ENCODE assay signal across 7 mouse cellular contexts in the genomic region with DNA sequence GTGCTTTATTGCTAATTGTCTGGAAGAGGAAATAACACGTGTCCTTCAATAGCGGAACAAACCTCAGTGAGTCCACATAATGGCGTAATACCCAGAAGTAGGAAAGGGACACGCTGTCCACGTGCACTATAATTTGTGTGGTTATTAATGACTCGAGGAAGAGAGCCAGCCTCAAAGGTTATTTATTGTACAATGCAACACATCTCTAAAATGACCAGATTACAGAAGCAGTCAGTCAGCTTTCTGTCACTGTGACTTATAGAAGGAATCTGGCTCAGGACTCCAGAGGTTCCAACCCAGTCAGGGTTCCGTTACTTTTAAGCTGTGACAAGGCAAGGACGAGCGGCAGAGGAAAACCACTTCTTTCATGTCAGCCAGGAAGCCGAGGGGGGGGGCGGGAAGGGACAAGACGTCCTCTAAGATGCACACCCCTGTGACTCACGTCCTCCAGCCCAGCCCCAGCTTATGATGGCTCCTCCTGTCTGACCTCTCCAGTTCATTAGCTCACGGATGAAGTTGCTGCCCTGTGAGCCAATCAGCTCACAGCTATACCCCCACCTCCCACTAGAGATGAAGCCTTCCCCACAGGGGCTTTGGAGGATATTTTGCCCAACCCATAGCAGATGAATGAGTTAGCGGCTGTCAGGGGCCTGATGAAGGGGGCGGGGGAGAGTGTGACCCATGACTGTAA. TPM values are rescaled to one million over a fixed set of nuclear protein-coding genes. Genes with fewer than 3 reads are reported as not detected.
DNase-seq lines count a peak whose midpoint lies in the region; ATAC-seq and TF ChIP-seq lines count a peak whose summit lies in the region.

No protein-coding gene starts in this region.

- no peak for TF ChIP-seq POLR2A in bone marrow macrophage, adult 2 months (IDR thresholded peaks at IDR 0.05; ENCODE audit: borderline replicate concordance, low read depth, low read length)

- H3K36me3 ChIP-seq in embryonic facial prominence, embryonic 15.5 days: no peaks in the 10 kb centered on the region
- no peaks in the 10 kb centered on the region for H3K36me3 ChIP-seq in hindbrain, embryonic 14.5 days (replicated peaks; ENCODE audit: control insufficient read depth, insufficient read depth)
- H3K36me3 ChIP-seq in liver, embryonic 16.5 days (ENCODE audit: control insufficient read depth, insufficient read depth): no peaks in the 10 kb centered on the region

- no peak for TF ChIP-seq CTCF in bone marrow macrophage, adult 2 months (IDR thresholded peaks at IDR 0.05; ENCODE audit: low read depth, low read length)

- H3K4me1 ChIP-seq in bone marrow macrophage, adult 2 months (ENCODE audit: control insufficient read depth, insufficient read depth, low read length): peaks cover 44% of the 10 kb centered on the region
- peaks cover 10% of the 10 kb centered on the region; the same call in 1 of the 2 replicates for H3K4me1 ChIP-seq in embryonic facial prominence, embryonic 15.5 days
- H3K4me1 ChIP-seq in hindbrain, embryonic 14.5 days (replicated peaks; ENCODE audit: control insufficient read depth, insufficient read depth, low read length): 0 out of 2 replicates have a peak, but pooled peaks cover 3% of the 10 kb centered on the region
- H3K4me1 ChIP-seq in liver, embryonic 16.5 days (ENCODE audit: control insufficient read depth, low read depth, low read length): no peaks in the 10 kb centered on the region

- no peaks in the 10 kb centered on the region for H3K27me3 ChIP-seq in embryonic facial prominence, embryonic 15.5 days
- H3K27me3 ChIP-seq in hindbrain, embryonic 14.5 days (ENCODE audit: control insufficient read depth, insufficient read depth, low read length): no peaks in the 10 kb centered on the region
- H3K27me3 ChIP-seq in liver, embryonic 16.5 days (ENCODE audit: control insufficient read depth, insufficient read depth, low read depth, low read length): peaks cover 4% of the 10 kb centered on the region; the same call in 1 of the 2 replicates

- H3K4me2 ChIP-seq in embryonic facial prominence, embryonic 15.5 days (replicated peaks): no peak overlapping the region
- H3K4me2 ChIP-seq in hindbrain, embryonic 14.5 days (replicated peaks): peak overlapping the region; percentile 22
- H3K4me2 ChIP-seq in liver, embryonic 16.5 days (ENCODE audit: low read depth, low read length): no peak overlapping the region

- no peaks in the 10 kb centered on the region for H3K9me3 ChIP-seq in embryonic facial prominence, embryonic 15.5 days (replicated peaks)
- H3K9me3 ChIP-seq in hindbrain, embryonic 14.5 days (ENCODE audit: control insufficient read depth, low read length): no peaks in the 10 kb centered on the region
- no peaks in the 10 kb centered on the region for H3K9me3 ChIP-seq in liver, embryonic 16.5 days (replicated peaks; ENCODE audit: control insufficient read depth, low read length)

- H3K4me3 ChIP-seq in bone marrow macrophage, adult 2 months (ENCODE audit: insufficient read depth, low read length): peak overlapping the region; percentile 16; the same call in 1 of the 2 replicates
- no peak overlapping the region for H3K4me3 ChIP-seq in embryonic facial prominence, embryonic 15.5 days (replicated peaks)
- H3K4me3 ChIP-seq in hindbrain, embryonic 14.5 days (replicated peaks; ENCODE audit: low read length): no peak overlapping the region
- no peak overlapping the region for H3K4me3 ChIP-seq in liver, embryonic 16.5 days (ENCODE audit: low read depth, low read length)

- 28% methylated on average over 16 of the region's 16 CpGs for WGBS in embryonic facial prominence, embryonic 15.5 days
- 33% methylated on average over 16 of the region's 16 CpGs for WGBS in hindbrain, embryonic 14.5 days
- WGBS in liver, embryonic 16.5 days (ENCODE audit: insufficient replicate concordance): 12% methylated on average over 16 of the region's 16 CpGs

- no peak overlapping the region for H3K9ac ChIP-seq in embryonic facial prominence, embryonic 15.5 days
- H3K9ac ChIP-seq in hindbrain, embryonic 14.5 days: no peak overlapping the region
- H3K9ac ChIP-seq in liver, embryonic 16.5 days (ENCODE audit: low read depth, low read length): no peak overlapping the region

- ATAC-seq in embryonic facial prominence, embryonic 15.5 days (ENCODE audit: insufficient number of reproducible peaks, low FRiP score, low TSS enrichment, low read depth): peak; percentile 62
- peak; percentile 70 for ATAC-seq in hindbrain, embryonic 14.5 days (ENCODE audit: low FRiP score)
- ATAC-seq in liver, embryonic 16.5 days (ENCODE audit: low read depth): peak; percentile 48
- no peak for ATAC-seq in inflammation-experienced regulatory T-cells, adult 6 months

- H3K27ac ChIP-seq in bone marrow macrophage, adult 2 months (ENCODE audit: insufficient read depth, low read depth, low read length): peak overlapping the region; percentile 93
- H3K27ac ChIP-seq in embryonic facial prominence, embryonic 15.5 days (replicated peaks): no peak overlapping the region
- H3K27ac ChIP-seq in hindbrain, embryonic 14.5 days: no peak overlapping the region
- H3K27ac ChIP-seq in liver, embryonic 16.5 days (ENCODE audit: low read length): no peak overlapping the region

- DNase-seq in hindbrain, embryonic 14.5 days (ENCODE audit: low spot score): no peak
- DNase-seq in neural tube, embryonic 10.5 days (ENCODE audit: extremely low spot score, low spot score): peak; percentile 39
- DNase-seq in spleen, postnatal 36 days (ENCODE audit: low spot score in 2 of 2): no peak

RNA-seq across cellular contexts. Expression of gene Gpr132, which starts 29.6 kb away (rescaled TPM):
- polyA plus RNA-seq in bone marrow macrophage, adult 2 months (2012; ENCODE audit: insufficient read depth, insufficient read length, missing spikeins): 42.1 and 44.3 TPM in 2 replicates
- 0.35 and 0.41 TPM in 2 replicates for polyA plus RNA-seq in embryonic facial prominence, embryonic 15.5 days (2015; fragmentation: Nextera tagmentation; extraction: Ambion mirVana)
- not detected in 2 replicates for polyA plus RNA-seq in hindbrain, embryonic 14.5 days (2014; fragmentation: Nextera tagmentation; extraction: Ambion mirVana)
- polyA plus RNA-seq in liver, embryonic 16.5 days (2015; fragmentation: Nextera tagmentation; extraction: Ambion mirVana): 0.38 and 0.40 TPM in 2 replicates
- polyA plus RNA-seq in inflammation-experienced regulatory T-cells, adult 6 months (2017; shearing (Covaris generic)): 10 to 100 TPM; 71.4 to 79.0 (median 77.8) TPM

RNA-seq across cellular contexts. Expression of gene Jag2, which starts 31.9 kb away (rescaled TPM):
- polyA plus RNA-seq in bone marrow macrophage, adult 2 months (2012; ENCODE audit: insufficient read depth, insufficient read length, missing spikeins): 2.8 and 3.2 TPM in 2 replicates
- 13.0 and 14.3 TPM in 2 replicates for polyA plus RNA-seq in embryonic facial prominence, embryonic 15.5 days (2015; fragmentation: Nextera tagmentation; extraction: Ambion mirVana)
- 12.5 and 16.1 TPM in 2 replicates for polyA plus RNA-seq in hindbrain, embryonic 14.5 days (2014; fragmentation: Nextera tagmentation; extraction: Ambion mirVana)
- polyA plus RNA-seq in liver, embryonic 16.5 days (2015; fragmentation: Nextera tagmentation; extraction: Ambion mirVana): 0.21 and 0.34 TPM in 2 replicates
- under 1 TPM; 0.39 to 0.59 (median 0.50) TPM for polyA plus RNA-seq in inflammation-experienced regulatory T-cells, adult 6 months (2017; shearing (Covaris generic))

RNA-seq across cellular contexts. Expression of gene Nudt14, which starts 44.3 kb away (rescaled TPM):
- 31.4 and 32.1 TPM in 2 replicates for polyA plus RNA-seq in bone marrow macrophage, adult 2 months (2012; ENCODE audit: insufficient read depth, insufficient read length, missing spikeins)
- polyA plus RNA-seq in embryonic facial prominence, embryonic 15.5 days (2015; fragmentation: Nextera tagmentation; extraction: Ambion mirVana): 93.4 and 94.7 TPM in 2 replicates
- polyA plus RNA-seq in hindbrain, embryonic 14.5 days (2014; fragmentation: Nextera tagmentation; extraction: Ambion mirVana): 60.9 and 70.1 TPM in 2 replicates
- 12.1 and 13.3 TPM in 2 replicates for polyA plus RNA-seq in liver, embryonic 16.5 days (2015; fragmentation: Nextera tagmentation; extraction: Ambion mirVana)
- 10 to 100 TPM; 33.0 to 42.6 (median 40.7) TPM for polyA plus RNA-seq in inflammation-experienced regulatory T-cells, adult 6 months (2017; shearing (Covaris generic))

Comparison
In these comparisons a context has a peak if more than half of its experiments do, and no peak if none do; other contexts are left out.
1. RNA of gene Gpr132, which starts 29.6 kb away (polyA plus RNA-seq): 71.4 to 79.0 TPM in inflammation-experienced regulatory T-cells, adult 6 months and 42.1 to 44.3 TPM in bone marrow macrophage, adult 2 months; 0.38 to 0.40 TPM in liver, embryonic 16.5 days, 0.35 to 0.41 TPM in embryonic facial prominence, embryonic 15.5 days and not detected in hindbrain, embryonic 14.5 days; every median in the first group is over 10 times any median in the second.